Mouse (Mus musculus): ENCODE results near the gene Gm20219. TPM values are rescaled to one million over a fixed set of nuclear protein-coding genes. Genes with fewer than 3 reads are reported as not detected.
A peak's percentile ranks its signal among the peaks of the same experiment; 100 is the strongest.

The Gm20219 gene
- polyA plus RNA-seq, 1 experiment from 2014 or later: 1.6 TPM

GRCm38 (mm10) chr17:56511707-56512090, 42.5 kb downstream of the Gm20219 start:
- Histone ChIP-seq H3K36me3 (ENCODE audit: control insufficient read depth, insufficient read depth, low read length) (no peaks in the 10 kb centered on the region), H3K27me3 (ENCODE audit: control insufficient read depth, insufficient read depth, low read length) (peaks cover 43% of the 10 kb centered on the region), H3K4me3 (ENCODE audit: low read length) (peak overlapping the region; percentile 26), H3K9me3 (ENCODE audit: control insufficient read depth, low read length) (no peaks in the 10 kb centered on the region; the same call in none of the 2 replicates), H3K4me1 (ENCODE audit: control insufficient read depth, insufficient read depth, low read length) (peaks cover 24% of the 10 kb centered on the region; the same call in 1 of the 2 replicates), H3K4me2 (replicated peaks; ENCODE audit: low read depth, low read length) (peak overlapping the region; percentile 38), H3K9ac (ENCODE audit: low read depth, low read length) (no peak overlapping the region), H3K27ac (ENCODE audit: low read depth, low read length) (no peak overlapping the region)
- no peak for ATAC-seq (ENCODE audit: low FRiP score, low TSS enrichment)
- WGBS: 31% methylated on average over 27 of the region's 29 CpGs

GRCm38 (mm10) chr17:56510970-56511706, 43.0 kb downstream of the Gm20219 start:
- H3K9ac ChIP-seq (ENCODE audit: low read depth, low read length): peak overlapping the region; percentile 48; the same call in 1 of the 2 replicates
- H3K36me3 ChIP-seq (ENCODE audit: control insufficient read depth, insufficient read depth, low read length): no peaks in the 10 kb centered on the region
- peak overlapping the region; percentile 26 for H3K4me3 ChIP-seq (ENCODE audit: low read length)
- peaks cover 25% of the 10 kb centered on the region; the same call in 1 of the 2 replicates for H3K4me1 ChIP-seq (ENCODE audit: control insufficient read depth, insufficient read depth, low read length)
- H3K9me3 ChIP-seq (ENCODE audit: control insufficient read depth, low read length): no peaks in the 10 kb centered on the region; the same call in none of the 2 replicates
- H3K27ac ChIP-seq (ENCODE audit: low read depth, low read length): no peak overlapping the region
- WGBS: 7% methylated on average over 60 of the region's 60 CpGs
- H3K4me2 ChIP-seq (replicated peaks; ENCODE audit: low read depth, low read length): peak overlapping the region; percentile 38
- peaks cover 43% of the 10 kb centered on the region for H3K27me3 ChIP-seq (ENCODE audit: control insufficient read depth, insufficient read depth, low read length)
- ATAC-seq (ENCODE audit: low FRiP score, low TSS enrichment): no peak

GRCm38 (mm10) chr17:56510473-56510969, 43.7 kb downstream of the Gm20219 start:
- H3K36me3 ChIP-seq (ENCODE audit: control insufficient read depth, insufficient read depth, low read length): no peaks in the 10 kb centered on the region
- ATAC-seq (ENCODE audit: low FRiP score, low TSS enrichment): no peak
- 27% methylated on average over 27 of the region's 27 CpGs for WGBS
- H3K9ac ChIP-seq (ENCODE audit: low read depth, low read length): no peak overlapping the region
- H3K4me3 ChIP-seq (ENCODE audit: low read length): peak overlapping the region; percentile 26
- no peak overlapping the region for H3K27ac ChIP-seq (ENCODE audit: low read depth, low read length)
- peaks cover 43% of the 10 kb centered on the region for H3K27me3 ChIP-seq (ENCODE audit: control insufficient read depth, insufficient read depth, low read length)
- no peaks in the 10 kb centered on the region; the same call in none of the 2 replicates for H3K9me3 ChIP-seq (ENCODE audit: control insufficient read depth, low read length)
- H3K4me1 ChIP-seq (ENCODE audit: control insufficient read depth, insufficient read depth, low read length): peaks cover 19% of the 10 kb centered on the region; the same call in 1 of the 2 replicates
- 0 out of 2 replicates have a peak overlapping the region, but pooled peaks have one; percentile 38 for H3K4me2 ChIP-seq (replicated peaks; ENCODE audit: low read depth, low read length)

DNA sequence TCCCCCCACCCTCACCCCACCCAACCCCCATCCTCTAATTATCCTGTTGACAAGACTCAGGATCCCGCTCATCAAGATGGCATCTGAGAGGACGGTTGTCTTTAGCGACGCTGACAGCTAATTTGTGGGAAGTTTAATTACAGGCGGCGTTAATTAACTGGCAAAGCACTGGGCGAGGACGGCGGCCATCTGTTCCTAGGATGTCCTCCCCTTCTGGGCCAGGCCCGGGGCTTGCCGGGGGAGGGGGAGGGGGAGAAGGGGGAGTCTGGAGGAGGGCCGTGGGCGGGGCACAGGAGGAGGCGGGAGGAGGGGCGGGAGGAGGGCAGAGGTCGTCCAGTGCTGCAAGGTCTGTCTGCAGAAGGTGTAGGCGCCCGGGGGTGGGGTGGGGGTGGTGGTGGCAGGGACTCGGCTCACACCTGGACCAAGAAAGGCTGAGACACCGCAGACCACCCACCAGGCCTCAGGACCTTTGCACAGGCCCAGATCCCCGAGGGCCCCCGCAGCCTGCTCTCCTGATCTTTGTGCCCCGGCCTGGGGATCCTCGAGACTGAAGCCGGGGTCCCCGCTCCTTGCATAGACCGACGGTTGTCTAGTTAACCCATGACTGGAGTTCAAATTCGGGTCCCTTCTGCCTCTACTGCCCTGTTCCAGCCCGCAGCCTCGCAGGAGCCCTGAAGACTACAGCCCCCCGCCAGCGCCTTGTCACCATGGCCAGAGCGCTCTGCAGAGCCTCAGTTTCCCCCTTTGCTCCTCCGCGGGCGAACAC, 44.3 kb downstream of the Gm20219 start:
- Histone ChIP-seq H3K36me3 (ENCODE audit: control insufficient read depth, insufficient read depth, low read length) (no peaks in the 10 kb centered on the region), H3K4me3 (ENCODE audit: low read length) (0 out of 2 replicates have a peak overlapping the region, but pooled peaks have one; percentile 4), H3K9ac (ENCODE audit: low read depth, low read length) (no peak overlapping the region), H3K4me2 (replicated peaks; ENCODE audit: low read depth, low read length) (peak overlapping the region; percentile 21), H3K9me3 (ENCODE audit: control insufficient read depth, low read length) (no peaks in the 10 kb centered on the region; the same call in none of the 2 replicates), H3K4me1 (ENCODE audit: control insufficient read depth, insufficient read depth, low read length) (peaks cover 13% of the 10 kb centered on the region; the same call in 1 of the 2 replicates), H3K27ac (ENCODE audit: low read depth, low read length) (no peak overlapping the region), H3K27me3 (ENCODE audit: control insufficient read depth, insufficient read depth, low read length) (peaks cover 43% of the 10 kb centered on the region)
- peak; percentile 25 for ATAC-seq (ENCODE audit: low FRiP score, low TSS enrichment)
- WGBS: 10% methylated on average over 29 of the region's 37 CpGs

GRCm38 (mm10) chr17:56509021-56509640, 45.1 kb downstream of the Gm20219 start:
- 33% methylated on average over 10 of the region's 10 CpGs for WGBS
- Histone ChIP-seq H3K9ac (ENCODE audit: low read depth, low read length) (no peak overlapping the region), H3K27me3 (ENCODE audit: control insufficient read depth, insufficient read depth, low read length) (peaks cover 43% of the 10 kb centered on the region), H3K9me3 (ENCODE audit: control insufficient read depth, low read length) (peaks cover 3% of the 10 kb centered on the region), H3K4me2 (replicated peaks; ENCODE audit: low read depth, low read length) (peak overlapping the region; percentile 21), H3K27ac (ENCODE audit: low read depth, low read length) (no peak overlapping the region), H3K36me3 (ENCODE audit: control insufficient read depth, insufficient read depth, low read length) (no peaks in the 10 kb centered on the region), H3K4me3 (ENCODE audit: low read length) (0 out of 2 replicates have a peak overlapping the region, but pooled peaks have one; percentile 4), H3K4me1 (ENCODE audit: control insufficient read depth, insufficient read depth, low read length) (peaks cover 13% of the 10 kb centered on the region; the same call in 1 of the 2 replicates)
- ATAC-seq (ENCODE audit: low FRiP score, low TSS enrichment): peak; percentile 13; the same call in 1 of the 2 replicates

DNA sequence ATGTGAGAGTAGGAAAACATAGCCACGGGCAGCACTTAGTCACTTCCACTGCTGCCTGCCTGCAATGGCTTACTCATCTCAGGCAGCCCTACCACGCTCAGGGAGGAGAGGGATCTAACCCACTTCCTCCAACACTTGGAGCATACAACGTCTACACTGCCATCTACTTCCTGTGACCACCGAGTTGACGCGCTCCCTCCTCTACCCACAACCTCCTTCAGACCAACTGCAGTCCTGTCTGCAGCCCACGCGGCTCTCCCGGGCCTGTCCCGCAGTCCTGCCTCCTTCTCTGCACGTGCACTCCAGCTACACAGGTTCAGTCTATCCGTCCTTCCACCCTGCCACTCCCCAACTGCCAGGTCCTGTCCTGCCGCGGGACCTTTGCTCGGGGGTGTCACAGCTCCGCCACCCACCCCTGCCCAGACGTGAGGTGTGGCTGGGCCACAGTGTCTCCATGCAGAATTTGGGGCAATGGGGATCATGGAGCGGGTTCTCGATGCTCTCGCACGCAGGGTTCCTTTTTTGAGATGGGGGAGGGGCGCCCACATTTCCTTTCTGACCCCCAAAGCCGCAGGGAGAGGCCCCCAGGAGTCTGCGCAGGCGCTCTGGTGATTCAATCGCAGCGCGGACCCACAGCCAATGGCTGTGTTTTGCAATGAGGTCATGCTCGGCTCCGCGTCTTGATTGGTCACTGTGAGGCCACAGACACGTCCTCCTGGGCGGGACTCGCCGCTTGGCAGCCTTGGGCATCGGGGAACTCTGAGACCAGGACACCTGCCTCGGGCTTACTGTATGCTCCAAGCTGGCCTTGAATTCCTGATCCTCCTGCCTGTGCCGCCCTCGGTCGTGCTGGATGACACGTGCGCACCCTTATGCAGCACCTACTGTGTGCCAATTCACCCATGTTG, 46.8 kb downstream of the Gm20219 start:
- peak overlapping the region; percentile 66 for H3K4me3 ChIP-seq (ENCODE audit: low read length)
- ATAC-seq (ENCODE audit: low FRiP score, low TSS enrichment): peak; percentile 93
- peak overlapping the region; percentile 79 for H3K9ac ChIP-seq (ENCODE audit: low read depth, low read length)
- H3K4me2 ChIP-seq (replicated peaks; ENCODE audit: low read depth, low read length): peak overlapping the region; percentile 97
- H3K36me3 ChIP-seq (ENCODE audit: control insufficient read depth, insufficient read depth, low read length): no peaks in the 10 kb centered on the region
- H3K4me1 ChIP-seq (ENCODE audit: control insufficient read depth, insufficient read depth, low read length): peaks cover 13% of the 10 kb centered on the region; the same call in 1 of the 2 replicates
- H3K27me3 ChIP-seq (ENCODE audit: control insufficient read depth, insufficient read depth, low read length): peaks cover 36% of the 10 kb centered on the region
- under 1% methylated on average over 42 of the region's 42 CpGs for WGBS
- peaks cover 5% of the 10 kb centered on the region for H3K9me3 ChIP-seq (ENCODE audit: control insufficient read depth, low read length)
- H3K27ac ChIP-seq (ENCODE audit: low read depth, low read length): peak overlapping the region; percentile 88

DNA sequence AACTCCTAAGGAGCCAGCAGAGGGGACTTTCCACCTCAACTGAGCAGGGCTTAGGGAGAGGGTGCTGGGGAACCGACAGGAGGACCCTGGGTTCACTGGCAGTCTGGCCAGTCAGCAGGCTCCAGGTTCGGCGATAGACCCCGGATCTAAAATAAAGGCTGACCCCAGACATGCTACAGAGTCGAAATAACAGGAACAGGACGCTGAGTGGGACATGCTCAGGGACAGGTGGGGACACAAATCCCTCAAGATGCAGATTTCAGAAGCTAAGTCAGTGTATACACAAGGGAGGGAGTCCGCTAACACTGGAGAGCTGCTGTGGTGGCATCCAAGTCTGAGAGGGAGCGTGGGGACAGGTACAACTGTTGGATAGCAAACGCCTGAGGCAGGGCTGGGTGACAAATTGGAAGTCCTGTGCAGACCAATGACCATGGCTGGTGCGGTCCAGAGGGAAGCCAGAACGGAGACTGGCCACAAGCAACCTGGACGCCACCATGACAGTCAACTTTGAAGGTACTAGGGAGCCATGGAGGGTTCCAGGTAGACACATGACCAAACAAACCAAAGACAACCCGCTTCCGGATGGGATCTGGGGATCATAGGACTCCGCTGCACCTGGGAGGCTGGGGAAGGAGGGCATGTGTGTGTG, 47.6 kb downstream of the Gm20219 start:
- Histone ChIP-seq H3K27ac (ENCODE audit: low read depth, low read length) (0 out of 2 replicates have a peak overlapping the region, but pooled peaks have one; percentile 88), H3K4me2 (replicated peaks; ENCODE audit: low read depth, low read length) (peak overlapping the region; percentile 97), H3K9me3 (ENCODE audit: control insufficient read depth, low read length) (peaks cover 5% of the 10 kb centered on the region; the same call in 1 of the 2 replicates), H3K4me1 (ENCODE audit: control insufficient read depth, insufficient read depth, low read length) (peaks cover 13% of the 10 kb centered on the region; the same call in 1 of the 2 replicates), H3K27me3 (ENCODE audit: control insufficient read depth, insufficient read depth, low read length) (peaks cover 27% of the 10 kb centered on the region), H3K9ac (ENCODE audit: low read depth, low read length) (peak overlapping the region; percentile 79), H3K4me3 (ENCODE audit: low read length) (peak overlapping the region; percentile 66), H3K36me3 (ENCODE audit: control insufficient read depth, insufficient read depth, low read length) (no peaks in the 10 kb centered on the region)
- 52% methylated on average over 15 of the region's 15 CpGs for WGBS
- no peak for ATAC-seq (ENCODE audit: low FRiP score, low TSS enrichment)

All from kidney, embryonic 14.5 days (tissue).